Comparison of ENCODE assay signal across 16 mouse cellular contexts in genomic region chr4:125890510-125890909, GRCm38 (mm10).
DNase-seq lines count a peak whose midpoint lies in the region; ATAC-seq and TF ChIP-seq lines count a peak whose summit lies in the region.
"Had no signal": no experiment of that assay in that cellular context is flagged by ENCODE, and none has a peak within 500 bp of the region (broad histone marks: within the 10 kb centered on the region; RNA-seq: fewer than 3 reads in every experiment).

No protein-coding gene starts in this region.

- no peaks in the 10 kb centered on the region for H3K27me3 ChIP-seq in liver, embryonic 14.5 days (ENCODE audit: control insufficient read depth, insufficient read depth, low read length)
- H3K27me3 ChIP-seq in liver, embryonic 11.5 days (replicated peaks; ENCODE audit: control insufficient read depth, insufficient read depth, low read length): no peaks in the 10 kb centered on the region
- no peaks in the 10 kb centered on the region for H3K27me3 ChIP-seq in ES-Bruce4 (ENCODE audit: control insufficient read depth, insufficient read depth, low read length, poor library complexity, severe bottlenecking)
- H3K27me3 ChIP-seq: lung, embryonic 15.5 days had no signal

- intact Hi-C loops in gastrocnemius, adult 2 months (cut with DNase I): no loop called here

- 40% methylated on average over 4 of the region's 4 CpGs for WGBS in liver, embryonic 14.5 days (ENCODE audit: insufficient replicate concordance)
- WGBS in liver, embryonic 11.5 days: 49% methylated on average over 4 of the region's 4 CpGs

- no peak for TF ChIP-seq POLR2A in ES-Bruce4 (IDR thresholded peaks at IDR 0.05; ENCODE audit: insufficient read depth, low read length)

- H3K4me3 ChIP-seq in gastrocnemius, adult 2 months: no peak overlapping the region
- H3K4me3 ChIP-seq in liver, embryonic 14.5 days (ENCODE audit: insufficient read depth in 1 of 2, low read depth in 2 of 2, low read length in 2 of 2): no peak overlapping the region
- H3K4me3 ChIP-seq in liver, embryonic 11.5 days (ENCODE audit: low read depth, low read length): no peak overlapping the region
- H3K4me3 ChIP-seq in ES-Bruce4 (ENCODE audit: low read depth, low read length): no peak overlapping the region
- H3K4me3 ChIP-seq: lung, embryonic 15.5 days; myocyte had no signal

- H3K4me2 ChIP-seq in liver, embryonic 14.5 days (ENCODE audit: low read depth): no peak overlapping the region
- H3K4me2 ChIP-seq in liver, embryonic 11.5 days: no peak overlapping the region
- H3K4me2 ChIP-seq: lung, embryonic 15.5 days had no signal

- DNase-seq in gastrocnemius, adult 2 months: no peak
- DNase-seq in gastrocnemius, adult 8-10 months (ENCODE audit: low spot score in 2 of 2): no peak
- DNase-seq in liver, embryonic 14.5 days (ENCODE audit: low read depth in 3 of 3, low spot score in 3 of 3): no peak
- no peak for DNase-seq in liver, embryonic 11.5 days (ENCODE audit: low spot score)
- peak; percentile 45 for DNase-seq in embryo, embryonic 10 days (ENCODE audit: low spot score)
- no peak for DNase-seq in neural tube, embryonic 10.5 days (ENCODE audit: extremely low spot score, low spot score)
- DNase-seq: B cell, adult 2 months; heart, adult 18-20 months; spleen, adult 18-20 months; thymus, postnatal 25 days had no signal

- no peaks in the 10 kb centered on the region for H3K36me3 ChIP-seq in liver, embryonic 14.5 days (replicated peaks; ENCODE audit: control insufficient read depth, insufficient read depth, low read depth)
- no peaks in the 10 kb centered on the region for H3K36me3 ChIP-seq in liver, embryonic 11.5 days (ENCODE audit: control insufficient read depth, insufficient read depth, low read length)
- H3K36me3 ChIP-seq in ES-Bruce4 (ENCODE audit: control insufficient read depth, insufficient read depth, low read length, poor library complexity, severe bottlenecking): no peaks in the 10 kb centered on the region
- H3K36me3 ChIP-seq: lung, embryonic 15.5 days had no signal

- H3K27ac ChIP-seq in gastrocnemius, adult 2 months: no peak overlapping the region
- H3K27ac ChIP-seq in liver, embryonic 14.5 days: no peak overlapping the region
- H3K27ac ChIP-seq in liver, embryonic 11.5 days (ENCODE audit: low read depth, low read length): no peak overlapping the region
- H3K27ac ChIP-seq in ES-Bruce4 (ENCODE audit: insufficient read depth, low read length): no peak overlapping the region
- H3K27ac ChIP-seq: lung, embryonic 15.5 days had no signal

- H3K9me3 ChIP-seq in liver, embryonic 14.5 days (ENCODE audit: control insufficient read depth, low read length): no peaks in the 10 kb centered on the region
- no peaks in the 10 kb centered on the region for H3K9me3 ChIP-seq in liver, embryonic 11.5 days (ENCODE audit: control insufficient read depth, low read length)
- H3K9me3 ChIP-seq in ES-Bruce4 (replicated peaks; ENCODE audit: control insufficient read depth, insufficient read depth, low read length, poor library complexity, severe bottlenecking): no peaks in the 10 kb centered on the region
- H3K9me3 ChIP-seq: lung, embryonic 15.5 days had no signal

- no peak for ATAC-seq in liver, embryonic 14.5 days (ENCODE audit: insufficient read depth)
- no peak for ATAC-seq in liver, embryonic 11.5 days (replicated peaks; ENCODE audit: low FRiP score)
- no peak for ATAC-seq in CD4-positive, CD25-positive, alpha-beta regulatory T cell, adult 4 months
- ATAC-seq: forebrain, embryonic 14.5 days; hindbrain, embryonic 16.5 days had no signal

- no peaks in the 10 kb centered on the region for H3K4me1 ChIP-seq in liver, embryonic 14.5 days (replicated peaks; ENCODE audit: control insufficient read depth in 2 of 2, insufficient read depth in 2 of 2, low read length in 1 of 2)
- H3K4me1 ChIP-seq in liver, embryonic 11.5 days (replicated peaks; ENCODE audit: control insufficient read depth, insufficient read depth, low read length): 0 out of 2 replicates have a peak, but pooled peaks cover 4% of the 10 kb centered on the region
- no peaks in the 10 kb centered on the region for H3K4me1 ChIP-seq in ES-Bruce4 (ENCODE audit: control insufficient read depth, insufficient read depth, low read length)
- H3K4me1 ChIP-seq: lung, embryonic 15.5 days had no signal

- peak; percentile 8; the same call in 1 of the 2 replicates for TF ChIP-seq CTCF in gastrocnemius, adult 2 months (IDR thresholded peaks at IDR 0.05)
- TF ChIP-seq CTCF in liver, embryonic 14.5 days (IDR thresholded peaks at IDR 0.05; ENCODE audit: low read depth): peak; percentile 24; the same call in 1 of the 2 replicates
- TF ChIP-seq CTCF in ES-Bruce4 (IDR thresholded peaks at IDR 0.05; ENCODE audit: low read depth, low read length): peak; percentile 61

- no peak overlapping the region for H3K9ac ChIP-seq in liver, embryonic 14.5 days (replicated peaks)
- no peak overlapping the region for H3K9ac ChIP-seq in liver, embryonic 11.5 days (ENCODE audit: low read depth, low read length)
- no peak overlapping the region for H3K9ac ChIP-seq in ES-Bruce4 (ENCODE audit: low read depth, poor library complexity, severe bottlenecking)
- H3K9ac ChIP-seq: lung, embryonic 15.5 days had no signal

- TF ChIP-seq EP300 in liver, embryonic 14.5 days (IDR thresholded peaks at IDR 0.05; ENCODE audit: low read depth): no peak
- no peak for TF ChIP-seq EP300 in ES-Bruce4 (IDR thresholded peaks at IDR 0.05; ENCODE audit: insufficient read depth, low read depth, low read length)

Comparison
In these comparisons a context has a peak if more than half of its experiments do, and no peak if none do; other contexts are left out.
1. CTCF ChIP-seq: peak in every context shown above with its lines; median percentile 61 in ES-Bruce4; 24 in liver, embryonic 14.5 days; 8 in gastrocnemius, adult 2 months.